Mouse (Mus musculus) monocyte, adult 2 months (primary cell): Measurements from ENCODE around the gene Mrgprx2.
"Not testable (repeated sequence)": the region's sequence is repeated elsewhere in the genome, so short reads cannot be mapped to it uniquely, and the experiment has no call there.

Experiments used
- DNase-seq, 2 experiments: peaks; one replicate each; pipeline ENCODE4 v3.0.0; 2022; ENCODE audit warnings: low spot score in 2 of 2, low read depth in 1 of 2

Mrgprx2 gene

GRCm38 (mm10) chr7:48499221-48499620 lies at the start of gene Mrgprx2:
Gene Mrgprx2, minus strand, starts transcription at chr7:48499321.
- no peak for DNase-seq

- no peak for DNase-seq
Measured at GRCm38 (mm10) chr7:48456242-48456641, 42.9 kb downstream of the Mrgprx2 start, which contains the start of gene Mrgprb1. Gene Mrgprb1, minus strand, starts transcription at chr7:48456342.

GRCm38 (mm10) chr7:48436581-48436980 lies 62.5 kb downstream of the Mrgprx2 start:
- DNase-seq = no peak

GRCm38 (mm10) chr7:48435936-48436335 lies 63.2 kb downstream of the Mrgprx2 start:
- not testable (repeated sequence) for DNase-seq
